In genomic region chr8:48844961-48845360, GRCm38 (mm10) we compare ENCODE assay signal across 8 mouse cellular contexts. TPM values are rescaled to one million over a fixed set of nuclear protein-coding genes. Genes with fewer than 3 reads are reported as not detected.
DNase-seq lines count a peak whose midpoint lies in the region; ATAC-seq lines count a peak whose summit lies in the region.

No protein-coding gene starts in this region.

- H3K4me1 ChIP-seq in neural tube, embryonic 11.5 days (ENCODE audit: control insufficient read depth, insufficient read depth, low read length) = peaks cover 10% of the 10 kb centered on the region
- H3K4me1 ChIP-seq in hindbrain, embryonic 16.5 days (ENCODE audit: control insufficient read depth, insufficient read depth, low read depth, low read length) = peaks cover 9% of the 10 kb centered on the region
- no peaks in the 10 kb centered on the region for H3K4me1 ChIP-seq in liver, embryonic 13.5 days (replicated peaks)

- H3K9ac ChIP-seq in neural tube, embryonic 11.5 days (ENCODE audit: low read length) = no peak overlapping the region
- peak overlapping the region; percentile 32; the same call in 1 of the 2 replicates for H3K9ac ChIP-seq in hindbrain, embryonic 16.5 days (ENCODE audit: low read depth, low read length)
- no peak overlapping the region for H3K9ac ChIP-seq in liver, embryonic 13.5 days

- 4% methylated on average over 12 of the region's 12 CpGs for WGBS in neural tube, embryonic 11.5 days
- WGBS in hindbrain, embryonic 16.5 days = 8% methylated on average over 12 of the region's 12 CpGs
- WGBS in liver, embryonic 13.5 days (ENCODE audit: insufficient replicate concordance) = 4% methylated on average over 12 of the region's 12 CpGs

- peak overlapping the region; percentile 67 for H3K4me3 ChIP-seq in neural tube, embryonic 11.5 days (ENCODE audit: low read depth, low read length)
- peak overlapping the region; percentile 86 for H3K4me3 ChIP-seq in hindbrain, embryonic 16.5 days (ENCODE audit: low read length)
- H3K4me3 ChIP-seq in liver, embryonic 13.5 days (replicated peaks) = peak overlapping the region; percentile 61

- no peak for DNase-seq in neural tube, embryonic 11.5 days (ENCODE audit: low spot score)
- no peak for DNase-seq in neural tube, embryonic 10.5 days (ENCODE audit: extremely low spot score, low spot score)
- no peak for DNase-seq in liver, embryonic 13.5 days
- DNase-seq in yolk sac, embryonic 10.5 days (ENCODE audit: low spot score) = peak; percentile 6
- no peak for DNase-seq in cerebellum, adult 9-10 months
- no peak for DNase-seq in right cerebral cortex, adult 2 months (ENCODE audit: low spot score in 2 of 2)
- DNase-seq in thymus, postnatal 25 days = no peak

- 0 out of 2 replicates have a peak, but pooled peaks cover 2% of the 10 kb centered on the region for H3K27me3 ChIP-seq in neural tube, embryonic 11.5 days (ENCODE audit: control insufficient read depth, insufficient read depth, low read length)
- peaks cover 10% of the 10 kb centered on the region; the same call in 1 of the 2 replicates for H3K27me3 ChIP-seq in hindbrain, embryonic 16.5 days (replicated peaks; ENCODE audit: control insufficient read depth, insufficient read depth, low read length)
- peaks cover 52% of the 10 kb centered on the region for H3K27me3 ChIP-seq in liver, embryonic 13.5 days

- H3K9me3 ChIP-seq in neural tube, embryonic 11.5 days (ENCODE audit: control insufficient read depth, low read length) = no peaks in the 10 kb centered on the region
- H3K9me3 ChIP-seq in hindbrain, embryonic 16.5 days (ENCODE audit: control insufficient read depth, low read length) = no peaks in the 10 kb centered on the region
- no peaks in the 10 kb centered on the region for H3K9me3 ChIP-seq in liver, embryonic 13.5 days (replicated peaks)

- no peak overlapping the region for H3K27ac ChIP-seq in neural tube, embryonic 11.5 days (ENCODE audit: low read depth, low read length)
- H3K27ac ChIP-seq in hindbrain, embryonic 16.5 days (ENCODE audit: low read depth, low read length) = no peak overlapping the region
- H3K27ac ChIP-seq in liver, embryonic 13.5 days = no peak overlapping the region

- H3K36me3 ChIP-seq in neural tube, embryonic 11.5 days (ENCODE audit: control insufficient read depth, insufficient read depth, low read length) = no peaks in the 10 kb centered on the region
- no peaks in the 10 kb centered on the region for H3K36me3 ChIP-seq in hindbrain, embryonic 16.5 days (ENCODE audit: control insufficient read depth, insufficient read depth, low read length)
- H3K36me3 ChIP-seq in liver, embryonic 13.5 days = no peaks in the 10 kb centered on the region

- peak overlapping the region; percentile 90 for H3K4me2 ChIP-seq in neural tube, embryonic 11.5 days (ENCODE audit: low read depth)
- peak overlapping the region; percentile 91 for H3K4me2 ChIP-seq in hindbrain, embryonic 16.5 days (ENCODE audit: low read length)
- H3K4me2 ChIP-seq in liver, embryonic 13.5 days = peak overlapping the region; percentile 58

- ATAC-seq in neural tube, embryonic 11.5 days (ENCODE audit: insufficient read depth, low FRiP score, low TSS enrichment) = no peak
- no peak for ATAC-seq in hindbrain, embryonic 16.5 days
- no peak for ATAC-seq in liver, embryonic 13.5 days (ENCODE audit: low read depth)

RNA-seq across cellular contexts. Expression of gene Tenm3, which starts 1.2 kb away (rescaled TPM):
- polyA plus RNA-seq in neural tube, embryonic 11.5 days (2014; fragmentation: Nextera tagmentation; extraction: Ambion mirVana) = 36.1 and 38.1 TPM in 2 replicates
- 24.2 and 26.1 TPM in 2 replicates for polyA plus RNA-seq in hindbrain, embryonic 16.5 days (2015; fragmentation: Nextera tagmentation; extraction: Ambion mirVana)
- 2.6 and 3.3 TPM in 2 replicates for polyA plus RNA-seq in liver, embryonic 13.5 days (2015; fragmentation: Nextera tagmentation; extraction: Ambion mirVana)
